Mouse (Mus musculus) subcutaneous adipose tissue, adult 2 months (tissue): ENCODE measurements around the gene Heyl. TPM values are rescaled to one million over a fixed set of nuclear protein-coding genes. Genes with fewer than 3 reads are reported as not detected.

Experiments used
- polyA plus RNA-seq: library from polyadenylated mRNA; depleted of rRNA; stranded (reverse); fragments of >200 nt; gene quantifications from 2 replicates; pipeline ENCODE4 v1.2.3, GENCODE M21; 2012; ENCODE audit warnings: low replicate concordance; rRNA removed

Heyl gene
- 12.9 and 13.8 TPM in 2 replicates for polyA plus RNA-seq

GRCm38 (mm10) chr4:123233492-123234084, at the start of gene Heyl:
Gene Heyl (plus strand): TSS chr4:123233556.

GRCm38 (mm10) chr4:123201186-123202093, 31.9 kb upstream of the Heyl start, which contains the start of gene Nt5c1a:
Gene Nt5c1a (plus strand): TSS chr4:123201504.

GRCm38 (mm10) chr4:123261721-123262401, 28.5 kb downstream of the Heyl start, which contains the start of gene Pabpc4:
Gene Pabpc4 (plus strand): TSS chr4:123262351.

Other genes starting within 250 kb of the Heyl start
- 0.79 and 15.9 TPM in 2 replicates for gene Mycl, start 237.9 kb upstream of the Heyl start, polyA plus RNA-seq
- 6.6 and 9.0 TPM in 2 replicates for gene Trit1, start 217.0 kb upstream of the Heyl start, polyA plus RNA-seq
- gene Bmp8b, start 128.4 kb upstream of the Heyl start, polyA plus RNA-seq = 1.3 TPM in 1 of 2 replicates, not detected in the other
- 0.13 TPM in 1 of 2 replicates, not detected in the other for gene Oxct2b, start 117.3 kb upstream of the Heyl start, polyA plus RNA-seq
- 15.8 and 25.3 TPM in 2 replicates for gene Ppie, start 93.6 kb upstream of the Heyl start, polyA plus RNA-seq
- 0.19 and 0.37 TPM in 2 replicates for gene Hpcal4, start 50.3 kb upstream of the Heyl start, polyA plus RNA-seq
- gene Nt5c1a, start 32.1 kb upstream of the Heyl start, polyA plus RNA-seq = 0.62 and 0.75 TPM in 2 replicates
- gene Pabpc4, start 28.8 kb downstream of the Heyl start, polyA plus RNA-seq = 82.9 and 156 TPM in 2 replicates
- 0.17 TPM in 1 of 2 replicates, not detected in the other for gene Oxct2a, start 90.1 kb downstream of the Heyl start, polyA plus RNA-seq
- 0.60 and 0.99 TPM in 2 replicates for gene Bmp8a, start 109.7 kb downstream of the Heyl start, polyA plus RNA-seq